Mouse (Mus musculus) kidney, postnatal 14 days (tissue): ENCODE results near the gene Rai14.
"Not testable (repeated sequence)": the region's sequence is repeated elsewhere in the genome, so short reads cannot be mapped to it uniquely, and the experiment has no call there.

Source experiments
- DNase-seq: peaks from one replicate; pipeline ENCODE4 v3.0.0; 2022; ENCODE audit warnings: mixed read lengths

Gene Rai14

GRCm38 (mm10) chr15:10598259-10599225 is 115.9 kb downstream of the Rai14 start:
- peak; percentile 58 for DNase-seq

- peak; percentile 42 for DNase-seq
These were observed 117.6 kb downstream of the Rai14 start for GRCm38 (mm10) chr15:10596871-10597270.

GRCm38 (mm10) chr15:10595408-10595807 is 119.0 kb downstream of the Rai14 start:
- DNase-seq = no peak

DNA sequence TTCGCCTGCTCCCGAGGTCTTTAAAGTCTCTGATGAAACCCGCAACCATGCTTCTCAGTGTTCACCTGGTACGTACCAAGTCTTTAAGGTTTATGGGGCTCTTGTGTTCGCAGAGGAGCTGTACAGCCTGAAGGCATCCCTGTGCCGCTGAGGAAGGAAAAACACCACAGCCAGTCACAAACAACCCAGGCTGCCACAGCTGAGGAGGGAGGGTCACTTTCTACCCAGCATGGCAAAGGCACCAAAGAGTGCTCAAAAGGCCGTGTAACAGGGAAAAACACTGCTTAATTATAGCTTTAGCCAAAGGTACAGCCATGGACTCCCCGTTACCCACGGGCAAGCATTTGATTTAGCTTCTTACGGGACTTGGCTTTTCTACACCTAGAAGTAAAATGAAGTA is 119.5 kb downstream of the Rai14 start:
- DNase-seq = no peak

DNA sequence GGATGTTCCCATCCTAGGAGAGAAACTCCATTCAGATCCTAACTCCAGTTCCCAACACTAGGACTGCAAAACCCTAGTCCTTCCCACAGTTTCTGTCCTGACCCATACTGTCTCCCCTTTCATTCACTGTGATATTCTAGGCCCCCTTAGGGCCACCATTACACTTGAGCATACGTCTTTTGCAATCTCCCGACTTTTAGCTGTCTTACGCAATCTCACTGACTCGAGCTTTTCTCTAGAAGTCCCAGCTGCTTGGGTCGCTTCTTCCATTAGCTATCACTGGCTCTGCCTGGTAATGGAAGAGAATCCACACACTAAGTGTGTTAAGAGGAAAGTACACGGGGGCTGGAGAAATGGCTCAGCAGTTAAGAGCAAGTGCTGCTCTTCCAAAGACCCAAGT is 121.3 kb downstream of the Rai14 start:
- DNase-seq = no peak

DNA sequence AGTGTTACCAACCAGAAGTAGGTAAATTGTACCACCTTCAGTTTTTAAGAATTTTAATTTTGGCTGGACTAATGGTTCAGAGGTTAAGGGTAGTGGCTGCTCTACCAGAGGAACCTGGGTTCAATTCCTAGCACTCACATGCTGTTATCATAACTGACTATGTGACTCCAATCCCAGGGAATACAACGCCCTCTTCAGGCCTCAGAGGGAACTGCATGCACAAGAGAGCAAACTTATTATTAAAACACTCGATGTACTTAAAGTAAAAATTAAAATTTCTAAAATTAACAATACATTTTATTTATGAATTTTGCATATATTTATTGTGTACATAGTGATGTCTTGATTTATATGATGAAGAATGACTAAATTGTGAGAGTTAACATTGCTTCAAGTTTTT is 127.9 kb downstream of the Rai14 start:
- no peak for DNase-seq

GRCm38 (mm10) chr15:10584359-10585187 is 129.9 kb downstream of the Rai14 start:
- DNase-seq = no peak

DNA sequence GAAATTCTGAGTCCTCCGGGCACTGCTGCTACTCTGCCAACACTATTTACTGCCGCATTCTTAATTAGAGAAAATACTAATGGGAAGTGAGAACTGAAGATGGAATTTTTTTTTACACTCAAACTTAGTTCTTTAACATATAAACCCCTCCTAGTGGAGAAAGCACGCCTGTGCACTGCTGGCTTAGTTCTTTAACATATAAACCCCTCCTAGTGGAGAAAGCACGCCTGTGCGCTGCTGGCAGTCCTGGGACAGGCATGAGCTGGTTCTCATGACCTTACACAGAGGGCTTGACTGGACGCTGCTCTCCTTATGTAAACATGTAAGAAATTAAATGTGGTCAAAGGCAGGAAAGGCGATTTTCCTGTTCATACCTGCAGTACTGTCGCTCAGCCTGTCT is 131.0 kb downstream of the Rai14 start:
- DNase-seq = peak; percentile 76

DNA sequence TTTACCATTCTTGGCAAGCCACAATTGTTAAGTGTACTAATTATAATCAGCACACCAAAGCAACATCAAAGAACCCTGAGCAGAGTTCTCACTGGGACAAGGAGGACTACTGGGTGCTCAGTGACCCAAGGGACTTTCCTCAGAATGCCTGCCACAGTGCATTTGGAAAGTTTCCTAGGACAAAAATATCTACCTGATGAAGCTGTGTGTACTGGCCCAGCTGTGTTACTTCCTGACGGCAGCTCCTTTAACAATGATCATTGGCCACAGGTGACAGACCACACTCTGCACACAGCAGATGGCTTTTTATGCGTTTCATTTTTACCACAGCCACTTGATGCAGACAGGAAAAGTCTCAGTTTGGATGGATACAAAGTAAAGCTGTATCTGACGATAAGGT is 135.3 kb downstream of the Rai14 start:
- DNase-seq = no peak

DNA sequence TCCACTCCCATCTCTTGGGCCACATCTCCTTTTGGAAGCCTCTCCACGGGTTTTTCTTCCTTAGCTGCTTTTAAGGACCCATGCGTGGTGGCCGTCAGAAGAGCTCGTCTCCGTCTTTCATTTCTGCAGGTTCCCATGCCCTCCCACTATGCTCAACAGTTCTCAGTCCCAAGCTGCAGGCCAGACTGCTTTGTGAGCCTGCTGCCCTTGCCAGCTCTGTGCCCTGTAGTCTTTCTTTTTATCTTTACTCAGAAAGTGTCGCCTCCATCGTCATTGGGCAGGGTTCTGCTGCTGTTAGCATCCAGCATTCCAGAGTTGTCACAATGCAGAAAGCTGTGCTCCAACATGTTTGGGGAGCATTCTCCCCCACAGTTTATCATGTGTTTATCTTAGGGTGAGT is 147.9 kb downstream of the Rai14 start:
- no peak for DNase-seq

DNA sequence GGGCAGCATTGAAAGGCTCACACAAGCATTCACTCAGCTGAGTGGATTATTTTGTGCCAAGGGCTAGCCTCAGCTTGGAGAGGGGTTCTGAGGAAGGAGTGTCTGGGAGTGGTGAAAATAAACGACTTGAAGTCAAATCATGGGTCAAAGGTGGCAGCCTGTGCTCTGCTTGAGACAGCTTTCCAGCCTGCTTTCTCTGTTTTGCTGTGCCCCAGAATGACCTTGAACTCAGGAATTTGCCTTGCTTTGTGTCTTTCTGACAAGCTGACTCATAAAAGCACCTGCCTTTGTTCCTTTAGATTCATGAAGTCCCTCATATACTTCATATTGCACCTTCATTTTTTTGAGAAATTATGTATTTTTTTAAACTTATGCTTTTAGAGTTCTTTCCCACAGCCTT is 150.2 kb downstream of the Rai14 start:
- DNase-seq = no peak

DNA sequence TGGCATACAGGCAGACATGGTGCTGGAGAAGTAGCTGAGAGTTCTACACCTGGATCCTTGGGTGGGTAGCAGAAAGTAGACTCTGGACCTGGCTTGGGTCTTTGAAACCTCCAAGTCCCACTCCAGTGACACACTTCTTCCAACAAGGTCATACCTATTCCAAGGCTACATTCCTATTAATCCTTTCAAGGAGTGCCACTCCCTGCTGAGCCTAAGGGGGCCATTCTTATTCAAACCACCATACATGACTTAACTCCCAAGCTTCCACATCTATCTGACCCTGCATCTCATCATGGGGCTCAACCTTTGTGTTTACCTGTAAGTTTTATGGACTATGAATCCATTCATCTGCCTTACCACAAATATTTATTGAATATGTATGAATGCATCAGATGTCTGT is 152.1 kb downstream of the Rai14 start:
- no peak for DNase-seq

DNA sequence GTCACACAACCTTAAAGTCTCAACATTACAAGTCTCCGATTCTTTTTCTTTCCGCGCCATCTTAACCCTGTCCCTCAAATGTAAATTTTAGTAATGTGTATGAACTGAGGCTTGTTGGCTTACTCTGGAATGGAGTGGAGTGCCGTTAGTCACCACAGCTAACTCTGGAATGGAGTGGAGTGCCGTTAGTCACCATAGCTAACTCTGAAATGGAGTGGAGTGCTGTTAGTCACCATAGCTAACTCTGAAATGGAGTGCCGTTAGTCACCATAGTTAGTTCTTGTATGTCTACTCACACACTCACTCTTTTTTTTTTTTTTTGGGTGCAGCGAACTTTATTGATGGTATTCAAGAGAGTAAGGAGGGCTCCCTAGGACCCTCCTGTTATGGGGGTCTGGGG is 154.4 kb downstream of the Rai14 start:
- DNase-seq = no peak

- DNase-seq = no peak
These were observed 156.0 kb downstream of the Rai14 start, which contains the start of gene Ttc23l for GRCm38 (mm10) chr15:10558465-10558864. Gene Ttc23l, minus strand, starts transcription at chr15:10558668.

DNA sequence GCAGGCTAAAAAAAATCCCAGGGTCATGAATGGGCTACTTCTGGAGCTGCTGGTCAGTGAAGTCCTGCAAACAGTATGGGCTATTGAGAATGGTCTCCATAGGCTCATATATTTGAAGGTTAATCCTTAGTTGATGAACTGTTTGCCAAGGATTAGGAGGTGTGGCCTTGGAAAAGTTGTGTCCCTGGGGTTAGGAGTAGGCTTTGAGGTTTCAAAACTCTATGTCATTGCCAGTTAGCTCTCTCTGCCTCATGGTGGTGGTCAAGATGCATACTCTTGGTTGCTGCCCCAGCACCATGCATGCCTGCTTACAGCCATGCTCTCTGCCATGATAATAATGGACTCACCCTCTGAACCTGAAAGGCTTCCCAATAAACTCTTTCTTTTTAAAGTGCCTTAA is 160.1 kb downstream of the Rai14 start:
- no peak for DNase-seq

DNA sequence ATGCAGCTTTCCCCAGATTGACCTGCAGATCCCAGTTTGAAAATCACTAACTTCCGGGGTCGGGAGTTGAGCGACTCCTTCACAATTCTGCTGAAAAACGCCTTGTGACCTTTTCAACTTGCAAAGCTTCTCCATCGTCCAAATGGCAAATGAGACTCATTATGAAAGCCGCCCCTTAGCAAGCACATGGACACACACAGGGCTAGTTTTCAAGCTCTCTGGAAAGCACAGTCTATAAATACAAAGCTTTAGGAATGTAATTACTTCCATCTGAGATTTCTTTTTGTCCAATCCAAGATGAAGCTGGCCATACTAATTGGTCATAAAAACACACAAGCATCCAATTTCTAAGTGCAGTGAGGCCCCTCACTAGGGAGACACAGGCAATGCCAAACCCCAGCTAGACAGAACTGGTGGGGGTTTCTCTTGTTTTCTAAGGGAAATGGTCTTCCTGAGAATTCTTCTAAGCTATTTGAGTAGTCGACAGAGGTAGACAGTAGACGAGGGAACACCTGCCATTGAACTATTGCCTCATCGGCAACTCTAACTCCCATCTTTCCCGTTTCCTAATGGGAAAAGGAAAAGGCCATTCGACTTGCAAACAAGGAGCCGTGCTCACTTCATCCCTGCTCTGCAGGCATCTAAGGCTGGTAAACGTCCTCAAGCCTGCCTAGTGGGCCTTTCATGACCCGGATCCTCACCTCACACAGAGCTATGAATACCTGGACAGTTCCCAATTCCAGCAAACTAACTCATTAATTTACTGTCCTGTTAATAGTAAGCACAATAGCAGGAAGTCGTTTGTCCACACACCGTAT is 173.9 kb downstream of the Rai14 start:
- DNase-seq = peak; percentile 37

- no peak for DNase-seq
These were observed 178.5 kb downstream of the Rai14 start for GRCm38 (mm10) chr15:10535969-10536368.

GRCm38 (mm10) chr15:10534591-10534990 is 179.8 kb downstream of the Rai14 start:
- no peak for DNase-seq

- DNase-seq = not testable (repeated sequence)
These were observed 181.1 kb downstream of the Rai14 start for GRCm38 (mm10) chr15:10533361-10533760.

GRCm38 (mm10) chr15:10531352-10531751 is 183.1 kb downstream of the Rai14 start:
- DNase-seq = no peak

DNA sequence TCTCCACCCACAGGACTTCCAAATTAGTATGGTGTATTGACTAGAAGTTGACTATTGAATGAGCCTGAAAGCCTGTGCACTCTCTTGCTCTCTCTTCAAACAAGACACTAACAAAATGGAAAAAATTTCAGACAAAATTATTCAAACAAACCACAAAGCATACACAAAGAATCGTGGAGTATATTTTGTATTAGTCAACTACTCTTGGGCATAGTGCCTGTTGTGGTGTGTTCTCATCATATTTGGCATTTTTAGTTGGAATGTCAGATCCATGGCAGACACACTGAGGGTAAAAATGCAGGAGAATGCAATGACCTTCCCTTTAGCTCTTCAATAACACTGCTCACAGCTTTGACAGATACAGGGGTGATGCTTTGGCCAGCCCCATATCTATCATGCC is 188.5 kb downstream of the Rai14 start:
- no peak for DNase-seq
